Mouse (Mus musculus) thymus, adult 2 months (tissue): Measurements from ENCODE around the gene Btbd9.

Experiments
- CTCF ChIP-seq: fragments of 200-500 bp; IDR thresholded peaks from 2 replicates; pipeline ENCODE4 v1.5.1; 2012; ENCODE audit warnings: mild to moderate bottlenecking, control low read depth, low read length, moderate library complexity, borderline replicate concordance; ENCODE audit not compliant: control insufficient read depth, poor library complexity, insufficient read depth; ENCODE audit errors: extremely low read depth
- POLR2A ChIP-seq: fragments of 200-500 bp; IDR thresholded peaks from 2 replicates; pipeline ENCODE4 v1.6.1; 2012; ENCODE audit warnings: mild to moderate bottlenecking, low read length, control low read depth, moderate library complexity; ENCODE audit not compliant: control insufficient read depth, poor library complexity, insufficient read depth; ENCODE audit errors: extremely low read depth

DNA sequence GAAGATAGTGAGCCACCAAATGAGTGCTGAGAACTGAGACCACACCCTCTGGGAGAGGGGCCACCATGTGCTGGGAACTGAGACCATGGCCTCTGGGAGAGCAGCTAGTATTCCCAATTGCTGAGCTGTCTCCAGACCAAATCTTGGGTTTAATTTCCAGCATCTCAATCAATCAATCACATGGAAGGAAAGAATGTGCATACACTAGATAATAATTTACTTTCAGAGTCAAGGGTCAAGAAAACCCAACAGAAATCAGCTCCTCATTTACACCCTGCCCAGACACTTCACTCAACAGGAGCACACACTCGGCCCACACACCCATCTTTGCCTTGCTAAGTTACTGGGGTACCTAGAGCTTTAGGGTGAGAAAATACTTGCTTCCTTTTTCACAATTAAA is 220.9 kb downstream of the Btbd9 start:
- no peak for TF ChIP-seq CTCF
- no peak for TF ChIP-seq POLR2A
